Mouse (Mus musculus) bone marrow, adult 2 months (tissue): Measurements from ENCODE around the gene Tsku. TPM values are rescaled to one million over a fixed set of nuclear protein-coding genes. Genes with fewer than 3 reads are reported as not detected.

Source experiments
- H3K27ac ChIP-seq: fragments of 200-500 bp; 2 replicates; pipeline ENCODE4 v1.5.1; 2012; ENCODE audit warnings: low read depth, mild to moderate bottlenecking, control low read depth, inconsistent platforms, low read length; ENCODE audit not compliant: control insufficient read depth, poor library complexity, insufficient read depth
- H3K4me1 ChIP-seq: fragments of 200-500 bp; 2 replicates; pipeline ENCODE4 v1.6.1; 2011; ENCODE audit warnings: low read length; ENCODE audit not compliant: control insufficient read depth, insufficient read depth
- H3K4me3 ChIP-seq: fragments of 200-500 bp; replicated peaks from 2 replicates; pipeline ENCODE3; 2011; ENCODE audit warnings: mild to moderate bottlenecking, low read depth, low read length, control low read depth; ENCODE audit not compliant: control insufficient read depth
- CTCF ChIP-seq: fragments of 200-500 bp; IDR thresholded peaks from 2 replicates; pipeline ENCODE4 v1.5.1; 2011; ENCODE audit warnings: low read length, control low read depth; ENCODE audit not compliant: control insufficient read depth, insufficient read depth
- POLR2A ChIP-seq: fragments of 200-500 bp; IDR thresholded peaks from 2 replicates; pipeline ENCODE4 v1.6.1; 2011; ENCODE audit warnings: low read depth, mild to moderate bottlenecking, control low read depth, low read length, borderline replicate concordance; ENCODE audit not compliant: control insufficient read depth
- WGBS: fragments of 180-500 bp; shearing (Covaris S2); methylation state at CpG from one replicate; pipeline ENCODE4 v1.1.7; 2018; 5-methylcytosine and 5-hydroxymethylcytosine counted together
- polyA plus RNA-seq: library from polyadenylated mRNA; stranded (reverse); fragments of >200 nt; gene quantifications from 2 replicates; pipeline ENCODE4 v1.2.4, GENCODE M21; 2011; ENCODE audit warnings: low replicate concordance; ENCODE audit not compliant: missing spikeins, insufficient read depth, insufficient read length

Tsku gene
- polyA plus RNA-seq, 1 experiment, result 3.2 TPM

DNA sequence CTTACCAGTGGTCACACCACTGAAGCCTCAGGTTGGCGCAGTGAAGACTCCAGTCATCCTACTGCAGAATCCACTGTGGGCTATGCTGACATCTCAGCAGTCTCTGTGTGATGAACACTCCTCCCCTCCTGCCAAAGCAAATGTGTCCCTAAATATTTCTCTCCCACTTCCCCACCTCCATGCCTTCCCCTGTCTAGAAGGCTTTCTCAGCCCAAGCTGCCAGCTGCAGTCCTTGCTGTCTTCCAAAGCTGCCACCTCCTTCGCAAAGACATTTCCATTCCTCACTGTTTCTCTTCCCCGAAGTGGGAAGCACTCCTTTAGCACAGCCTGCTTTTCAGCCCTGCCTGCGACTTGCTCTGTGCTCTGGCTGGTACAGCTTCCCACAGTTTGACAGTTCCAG, 10.0 kb upstream of the Tsku start:
- no peak for TF ChIP-seq POLR2A
- 62% methylated on average over 4 of the region's 4 CpGs for WGBS
- no peak overlapping the region for H3K4me3 ChIP-seq
- no peak overlapping the region for H3K27ac ChIP-seq
- no peaks in the 10 kb centered on the region for H3K4me1 ChIP-seq

DNA sequence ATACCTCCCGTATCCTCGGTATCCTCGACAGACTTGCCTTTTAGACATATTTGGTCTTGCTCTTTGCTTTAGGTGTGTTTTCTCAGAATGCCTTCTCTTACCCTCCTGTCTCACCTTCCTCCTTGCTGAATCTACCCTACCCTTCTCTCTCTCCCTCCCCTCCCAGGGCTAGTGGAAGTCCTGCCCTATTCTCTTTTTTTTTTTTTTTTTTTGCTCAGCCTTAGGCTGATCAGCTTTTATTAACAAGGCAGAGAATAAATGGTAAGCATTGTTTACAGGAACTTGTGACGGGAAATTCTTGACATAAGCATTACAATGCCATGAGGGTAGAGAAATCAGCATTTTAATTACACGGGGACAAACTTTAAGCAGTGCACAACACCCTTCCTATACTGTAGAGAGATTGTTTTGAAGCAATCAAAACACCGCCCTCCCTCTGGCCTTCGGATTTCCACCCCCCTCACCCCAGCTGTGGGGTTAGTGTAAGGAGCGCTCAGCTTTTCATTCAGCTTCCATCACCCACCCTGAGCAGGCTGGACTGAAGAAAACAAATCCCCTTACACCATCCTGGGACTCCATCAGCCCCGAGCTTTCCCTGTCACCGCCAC, 8.7 kb upstream of the Tsku start:
- H3K4me1 ChIP-seq, result no peaks in the 10 kb centered on the region
- no peak overlapping the region for H3K4me3 ChIP-seq
- no peak overlapping the region for H3K27ac ChIP-seq
- WGBS, result 76% methylated on average over 10 of the region's 10 CpGs
- no peak for TF ChIP-seq CTCF
- no peak for TF ChIP-seq POLR2A

DNA sequence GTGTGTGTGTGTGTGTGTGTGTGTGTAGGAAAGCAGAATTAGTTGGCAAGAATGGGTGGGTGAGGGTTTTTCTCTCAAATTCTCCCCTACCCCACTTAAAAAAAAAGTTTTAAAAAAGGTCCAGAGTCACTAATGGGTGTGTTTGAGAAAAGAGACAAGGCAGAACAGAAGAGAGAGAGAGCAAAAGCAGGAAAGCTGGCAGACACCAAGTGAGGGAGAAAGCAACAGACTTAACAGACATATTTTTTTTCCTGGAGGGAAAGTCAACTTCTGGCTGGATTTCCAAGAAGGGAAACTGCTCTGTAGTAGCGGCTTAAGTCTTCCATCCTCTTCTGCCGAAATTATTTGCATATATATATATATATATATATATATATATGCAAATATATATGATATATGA, 534 bp upstream of the Tsku start:
- no peaks in the 10 kb centered on the region for H3K4me1 ChIP-seq
- no peak for TF ChIP-seq CTCF
- no peak for TF ChIP-seq POLR2A
- H3K4me3 ChIP-seq, result no peak overlapping the region
- no peak overlapping the region for H3K27ac ChIP-seq
- 19% methylated on average over 2 of the region's 2 CpGs for WGBS

DNA sequence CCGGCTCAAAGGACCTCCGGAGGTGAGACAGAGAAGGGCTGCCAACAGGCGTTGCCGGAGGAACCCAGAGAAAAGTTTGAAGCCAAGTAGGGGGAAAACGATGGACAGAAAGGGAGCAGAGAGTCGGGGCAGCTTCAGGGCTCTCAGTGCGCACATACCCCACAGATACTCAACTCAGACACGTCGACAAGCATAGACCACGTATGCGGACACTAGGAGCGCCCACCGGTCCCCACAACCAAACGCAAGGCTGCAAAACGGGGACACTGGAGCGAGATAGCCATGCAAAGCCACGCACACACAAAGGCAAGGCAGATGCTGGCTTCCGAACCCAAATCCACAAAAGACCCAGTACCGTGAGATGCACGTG, 522 bp downstream of the Tsku start:
- WGBS, result 2% methylated on average over 20 of the region's 20 CpGs
- H3K27ac ChIP-seq, result no peak overlapping the region
- H3K4me1 ChIP-seq, result no peaks in the 10 kb centered on the region
- no peak overlapping the region for H3K4me3 ChIP-seq
- TF ChIP-seq POLR2A, result no peak
- TF ChIP-seq CTCF, result no peak

DNA sequence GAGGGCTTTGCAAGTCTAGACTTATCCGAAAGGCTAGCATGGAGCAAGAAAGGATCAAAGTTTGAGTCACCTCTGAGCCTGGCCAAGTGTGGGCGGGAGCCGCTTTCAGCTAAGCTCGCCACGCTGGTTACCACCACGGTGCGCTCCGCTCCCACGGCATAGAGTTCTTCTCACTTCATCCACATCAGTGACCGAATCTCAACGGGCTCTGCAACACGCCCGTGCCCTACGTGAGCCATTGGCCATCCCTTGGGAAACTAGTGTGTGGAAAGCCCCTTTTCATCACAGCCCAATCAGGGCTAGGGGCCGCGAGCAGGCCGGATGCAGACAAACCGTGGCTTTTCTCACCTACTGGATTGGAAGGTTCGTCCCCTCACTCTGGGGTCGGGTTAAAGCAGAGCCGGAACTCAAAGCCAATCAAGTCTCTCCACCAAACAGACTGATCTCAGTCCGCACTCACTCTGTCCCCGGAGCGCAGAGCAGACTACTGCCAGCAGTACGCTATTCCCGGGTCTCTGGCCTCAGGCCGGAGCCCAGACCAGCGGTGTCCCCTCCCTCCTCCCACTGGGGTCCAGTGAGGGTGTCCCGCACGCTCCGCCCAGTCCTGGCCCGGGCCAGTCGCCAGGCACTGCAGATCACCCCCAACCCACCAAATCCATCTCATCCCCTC, 1.0 kb downstream of the Tsku start:
- TF ChIP-seq CTCF (no peak), POLR2A (no peak)
- 11% methylated on average over 33 of the region's 33 CpGs for WGBS
- no peak overlapping the region for H3K4me3 ChIP-seq
- H3K27ac ChIP-seq, result no peak overlapping the region
- no peaks in the 10 kb centered on the region for H3K4me1 ChIP-seq

DNA sequence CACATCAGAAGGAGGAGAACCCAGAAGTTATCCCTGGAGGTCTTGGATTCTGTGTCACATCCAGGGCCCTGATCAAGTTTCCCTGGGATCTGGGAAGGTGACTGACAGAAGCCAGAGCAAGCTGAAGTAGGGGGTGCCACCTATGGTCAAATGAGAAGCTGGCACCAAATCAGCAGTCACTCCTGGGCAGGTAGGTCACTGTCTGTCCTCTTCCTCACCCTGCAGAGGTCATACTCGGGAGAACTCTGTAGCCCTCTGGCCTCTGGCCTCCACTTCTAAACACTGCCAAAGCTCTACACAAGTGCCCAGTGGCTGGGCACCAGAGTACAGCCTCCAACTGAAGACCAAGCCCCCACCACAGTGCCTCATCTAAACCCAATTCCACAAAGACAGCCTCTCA, 3.1 kb downstream of the Tsku start:
- Histone ChIP-seq H3K27ac (no peak overlapping the region), H3K4me1 (no peaks in the 10 kb centered on the region), H3K4me3 (no peak overlapping the region)
- TF ChIP-seq CTCF, result no peak
- TF ChIP-seq POLR2A, result no peak
- 79% methylated on average over 1 of the region's 1 CpGs for WGBS

DNA sequence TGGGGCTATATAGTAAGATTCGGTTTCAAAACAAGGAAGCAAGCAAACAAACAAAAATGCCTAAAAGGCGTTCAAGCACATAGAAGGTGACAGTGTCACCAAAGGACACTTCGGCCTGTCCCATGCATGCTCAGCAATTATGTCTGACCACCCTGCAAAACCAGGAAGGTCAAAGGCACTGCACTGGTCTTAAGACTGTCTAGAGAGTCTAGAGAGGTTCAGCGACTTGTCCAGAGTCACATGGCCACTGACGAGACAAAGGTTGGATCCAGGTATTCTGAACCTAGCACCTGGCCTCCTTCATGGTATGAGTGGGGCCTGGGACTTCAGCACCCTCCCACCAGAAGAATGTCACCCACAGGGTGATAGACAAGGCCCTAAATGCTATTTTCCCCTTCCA, 3.8 kb downstream of the Tsku start:
- WGBS, result 76% methylated on average over 5 of the region's 5 CpGs
- Histone ChIP-seq H3K27ac (no peak overlapping the region), H3K4me3 (no peak overlapping the region), H3K4me1 (no peaks in the 10 kb centered on the region)
- TF ChIP-seq CTCF (no peak), POLR2A (no peak)

DNA sequence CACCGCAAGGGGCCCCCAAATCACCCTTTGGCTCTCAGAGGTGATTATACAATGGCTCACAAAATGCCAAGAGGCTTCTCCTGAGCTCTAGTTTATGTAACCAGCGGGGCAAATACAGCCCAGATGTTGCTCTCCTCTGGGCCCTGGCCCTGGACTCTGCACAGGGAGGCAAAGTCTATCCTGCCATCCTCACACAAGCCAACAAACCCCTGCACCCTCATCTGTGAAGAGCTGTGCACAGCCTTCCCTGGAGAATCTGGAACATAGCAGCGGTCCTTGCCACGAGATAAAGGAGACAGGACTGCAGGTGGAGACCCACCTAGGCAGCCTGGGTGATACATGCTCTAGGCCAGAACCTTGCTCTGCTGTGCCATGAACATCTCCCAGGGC, 6.2 kb downstream of the Tsku start:
- no peaks in the 10 kb centered on the region for H3K4me1 ChIP-seq
- 86% methylated on average over 4 of the region's 4 CpGs for WGBS
- TF ChIP-seq CTCF (no peak), POLR2A (no peak)
- no peak overlapping the region for H3K4me3 ChIP-seq
- H3K27ac ChIP-seq, result no peak overlapping the region

DNA sequence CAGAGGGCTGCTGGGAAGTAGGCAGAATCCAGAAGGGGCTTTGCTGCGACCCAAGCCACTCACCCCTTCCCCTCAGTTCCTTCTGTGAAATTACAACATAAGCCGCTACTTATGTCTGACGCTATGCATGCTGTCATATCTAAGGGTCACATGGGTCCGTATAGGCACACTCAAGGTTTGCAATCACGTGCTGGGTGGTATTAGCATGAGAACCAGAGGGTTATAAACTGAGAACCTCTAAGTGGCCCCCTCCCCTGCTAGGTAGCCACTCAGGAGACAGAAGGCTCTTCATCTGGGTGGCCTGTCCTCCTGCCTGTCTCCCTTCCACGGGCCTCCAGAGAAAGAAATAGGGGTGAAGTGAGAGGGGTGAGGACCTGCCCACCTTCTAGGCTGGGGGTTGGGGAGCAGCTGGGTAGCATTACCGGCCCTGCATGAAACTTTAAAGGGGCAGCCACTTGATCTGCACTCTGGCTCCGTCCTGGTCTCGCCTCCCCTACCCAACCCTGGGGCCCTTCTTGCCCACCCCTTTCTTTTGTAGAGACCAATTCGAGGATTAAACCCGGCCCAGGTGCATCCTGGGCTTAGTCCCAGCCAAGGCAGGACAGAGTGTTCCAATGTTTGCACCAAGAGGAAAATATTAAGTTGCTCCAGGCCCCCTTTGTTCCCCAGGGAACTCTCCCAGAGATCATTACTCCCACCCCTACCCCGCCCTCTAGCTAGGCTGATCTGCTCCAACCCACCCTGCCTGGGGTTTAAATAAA, 6.8 kb downstream of the Tsku start:
- Histone ChIP-seq H3K27ac (no peak overlapping the region), H3K4me1 (no peaks in the 10 kb centered on the region), H3K4me3 (no peak overlapping the region)
- no peak for TF ChIP-seq CTCF
- TF ChIP-seq POLR2A, result no peak
- WGBS, result 64% methylated on average over 12 of the region's 12 CpGs
